30 mouse cellular contexts compared by ENCODE assay signal in the genomic region with DNA sequence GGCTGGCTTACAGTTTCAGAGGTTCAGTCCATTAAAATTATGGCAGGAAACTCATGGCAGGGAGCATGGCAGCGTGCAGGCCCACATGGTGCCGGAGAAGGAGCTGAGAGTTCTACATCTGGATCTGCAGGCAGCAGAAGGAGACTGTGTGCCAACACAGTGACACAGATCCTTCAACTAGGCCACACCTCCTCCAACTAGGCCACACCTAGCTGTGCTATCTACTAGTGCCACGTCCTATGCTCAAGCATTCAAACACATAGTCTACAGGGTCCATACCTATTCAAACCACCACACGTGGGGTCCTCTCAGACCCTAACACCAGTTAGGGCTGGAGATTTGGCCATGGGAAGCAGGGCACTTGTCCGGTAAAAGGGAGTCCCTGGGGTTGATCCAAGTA. TPM values are rescaled to one million over a fixed set of nuclear protein-coding genes. Genes with fewer than 3 reads are reported as not detected.
DNase-seq lines count a peak whose midpoint lies in the region; ATAC-seq and TF ChIP-seq lines count a peak whose summit lies in the region.
"Had no signal": no experiment of that assay in that cellular context is flagged by ENCODE, and none has a peak within 500 bp of the region (broad histone marks: within the 10 kb centered on the region; RNA-seq: fewer than 3 reads in every experiment).

No protein-coding gene starts in this region.

- no peaks in the 10 kb centered on the region; the same call in 1 of the 2 replicates for H3K9me3 ChIP-seq in liver, postnatal 0 days (ENCODE audit: low read length)
- no peaks in the 10 kb centered on the region for H3K9me3 ChIP-seq in liver, embryonic 12.5 days (replicated peaks)
- no peaks in the 10 kb centered on the region for H3K9me3 ChIP-seq in liver, embryonic 15.5 days (replicated peaks)
- H3K9me3 ChIP-seq in midbrain, embryonic 13.5 days: no peaks in the 10 kb centered on the region
- H3K9me3 ChIP-seq: embryonic facial prominence, embryonic 12.5 days; embryonic facial prominence, embryonic 15.5 days; hindbrain, embryonic 10.5 days; hindbrain, embryonic 13.5 days had no signal

- no peak for TF ChIP-seq CTCF in liver, postnatal 0 days (IDR thresholded peaks at IDR 0.05; ENCODE audit: low read depth)

- H3K27me3 ChIP-seq in liver, postnatal 0 days (ENCODE audit: insufficient read depth, low read length): no peaks in the 10 kb centered on the region
- H3K27me3 ChIP-seq in liver, embryonic 12.5 days (replicated peaks): 0 out of 2 replicates have a peak, but pooled peaks cover 7% of the 10 kb centered on the region
- no peaks in the 10 kb centered on the region for H3K27me3 ChIP-seq in liver, embryonic 15.5 days
- peaks cover 3% of the 10 kb centered on the region; the same call in 1 of the 2 replicates for H3K27me3 ChIP-seq in midbrain, embryonic 13.5 days
- H3K27me3 ChIP-seq: embryonic facial prominence, embryonic 12.5 days; embryonic facial prominence, embryonic 15.5 days had no signal

- no peak overlapping the region for H3K9ac ChIP-seq in liver, postnatal 0 days (replicated peaks)
- H3K9ac ChIP-seq in liver, embryonic 12.5 days: no peak overlapping the region
- H3K9ac ChIP-seq in liver, embryonic 15.5 days: no peak overlapping the region
- H3K9ac ChIP-seq in midbrain, embryonic 13.5 days (replicated peaks): no peak overlapping the region
- H3K9ac ChIP-seq: embryonic facial prominence, embryonic 12.5 days; embryonic facial prominence, embryonic 15.5 days; hindbrain, embryonic 13.5 days had no signal

- no peak overlapping the region for H3K27ac ChIP-seq in liver, postnatal 0 days (ENCODE audit: low read depth)
- no peak overlapping the region for H3K27ac ChIP-seq in liver, embryonic 12.5 days
- no peak overlapping the region for H3K27ac ChIP-seq in liver, embryonic 15.5 days (replicated peaks)
- H3K27ac ChIP-seq in midbrain, embryonic 13.5 days: no peak overlapping the region
- H3K27ac ChIP-seq: embryonic facial prominence, embryonic 12.5 days; embryonic facial prominence, embryonic 15.5 days; gastrocnemius, adult 2 months; hindbrain, embryonic 10.5 days; hindbrain, embryonic 13.5 days had no signal

- H3K36me3 ChIP-seq in liver, postnatal 0 days (replicated peaks; ENCODE audit: insufficient read depth, low read length): no peaks in the 10 kb centered on the region
- no peaks in the 10 kb centered on the region for H3K36me3 ChIP-seq in liver, embryonic 12.5 days
- H3K36me3 ChIP-seq in liver, embryonic 15.5 days (replicated peaks): no peaks in the 10 kb centered on the region
- H3K36me3 ChIP-seq in midbrain, embryonic 13.5 days: no peaks in the 10 kb centered on the region
- H3K36me3 ChIP-seq: embryonic facial prominence, embryonic 12.5 days; embryonic facial prominence, embryonic 15.5 days; hindbrain, embryonic 10.5 days; hindbrain, embryonic 13.5 days had no signal

- peak; percentile 17 for DNase-seq in liver
- DNase-seq in liver, postnatal 0 days: no peak
- no peak for DNase-seq in frontal cortex, postnatal 10 days (ENCODE audit: low spot score in 2 of 2)
- DNase-seq: adrenal gland, adult 8-10 months; adrenal gland, postnatal 36 days; cerebellum, adult 2 months; cerebellum, adult 9-11 months; cerebellum, postnatal 25 days; gastrocnemius, adult 2 months; gastrocnemius, postnatal 14 days; heart, adult 18-20 months; heart, postnatal 36 days had no signal

- 73% methylated on average over 5 of the region's 5 CpGs for WGBS in liver, postnatal 0 days (ENCODE audit: insufficient replicate concordance)
- 64% methylated on average over 5 of the region's 5 CpGs for WGBS in liver, embryonic 12.5 days (ENCODE audit: insufficient replicate concordance)
- WGBS in liver, embryonic 15.5 days (ENCODE audit: insufficient replicate concordance): 57% methylated on average over 5 of the region's 5 CpGs
- WGBS in midbrain, embryonic 13.5 days: 94% methylated on average over 5 of the region's 5 CpGs

- H3K4me2 ChIP-seq in liver, postnatal 0 days (ENCODE audit: low read depth, low read length): no peak overlapping the region
- H3K4me2 ChIP-seq in liver, embryonic 12.5 days: no peak overlapping the region
- no peak overlapping the region for H3K4me2 ChIP-seq in liver, embryonic 15.5 days
- H3K4me2 ChIP-seq in midbrain, embryonic 13.5 days (replicated peaks): no peak overlapping the region
- H3K4me2 ChIP-seq: embryonic facial prominence, embryonic 12.5 days; embryonic facial prominence, embryonic 15.5 days; hindbrain, embryonic 13.5 days had no signal

- no peak overlapping the region for H3K4me3 ChIP-seq in liver, postnatal 0 days (ENCODE audit: low read depth, low read length)
- no peak overlapping the region for H3K4me3 ChIP-seq in liver, embryonic 12.5 days
- H3K4me3 ChIP-seq in liver, embryonic 15.5 days (replicated peaks): no peak overlapping the region
- no peak overlapping the region for H3K4me3 ChIP-seq in midbrain, embryonic 13.5 days (replicated peaks)
- H3K4me3 ChIP-seq: embryonic facial prominence, embryonic 12.5 days; embryonic facial prominence, embryonic 15.5 days; gastrocnemius, adult 2 months; hindbrain, embryonic 10.5 days; hindbrain, embryonic 13.5 days had no signal

- no peaks in the 10 kb centered on the region for H3K4me1 ChIP-seq in liver, postnatal 0 days (ENCODE audit: insufficient read depth)
- H3K4me1 ChIP-seq in liver, embryonic 12.5 days: no peaks in the 10 kb centered on the region
- H3K4me1 ChIP-seq in liver, embryonic 15.5 days (replicated peaks): no peaks in the 10 kb centered on the region
- no peaks in the 10 kb centered on the region for H3K4me1 ChIP-seq in midbrain, embryonic 13.5 days (replicated peaks)
- H3K4me1 ChIP-seq: embryonic facial prominence, embryonic 12.5 days; embryonic facial prominence, embryonic 15.5 days; hindbrain, embryonic 10.5 days; hindbrain, embryonic 13.5 days had no signal

- no peak for TF ChIP-seq EP300 in liver, postnatal 0 days (IDR thresholded peaks at IDR 0.05; ENCODE audit: low read depth)

- ATAC-seq in liver, postnatal 0 days: no peak
- ATAC-seq in liver, embryonic 12.5 days: peak; percentile 89
- peak; percentile 42; the same call in 1 of the 2 replicates for ATAC-seq in liver, embryonic 15.5 days (ENCODE audit: insufficient read depth)
- 0 out of 2 replicates have a peak, but pooled peaks have one; percentile 44 for ATAC-seq in megakaryocyte-erythroid progenitor cell, adult 5-6 weeks (replicated peaks; ENCODE audit: low FRiP score, low TSS enrichment, poor library complexity, severe bottlenecking)
- no peak for ATAC-seq in inflammation-experienced regulatory T-cells, adult 6 months
- no peak for ATAC-seq in midbrain, embryonic 13.5 days
- ATAC-seq: activated CD4-positive, CD25-positive, alpha-beta regulatory T cell, adult 4 months; CD4-positive, CD25-positive, alpha-beta regulatory T cell, adult 4 months; forebrain, embryonic 14.5 days; hindbrain, embryonic 16.5 days had no signal

RNA-seq across cellular contexts. Expression of a gene that starts 27.6 kb away (rescaled TPM):
- polyA plus RNA-seq in liver, postnatal 0 days (2015; fragmentation: Nextera tagmentation; extraction: Ambion mirVana): not detected in 2 replicates
- polyA plus RNA-seq in liver, embryonic 12.5 days (2016; fragmentation: Nextera tagmentation; extraction: Ambion mirVana): not detected in 2 replicates
- not detected in 2 replicates for polyA plus RNA-seq in liver, embryonic 15.5 days (2015; fragmentation: Nextera tagmentation; extraction: Ambion mirVana)
- total RNA-seq in megakaryocyte-erythroid progenitor cell, adult 5-6 weeks (2014; fragmentation: Nextera tagmentation): not detected in 2 replicates
- not detected in 2 replicates for total RNA-seq in megakaryocyte-erythroid progenitor cell, adult 5-6 weeks (2017)
- under 1 TPM in 1 of 3 experiments, not detected in 2; 0.12 TPM for polyA plus RNA-seq in inflammation-experienced regulatory T-cells, adult 6 months (2017; shearing (Covaris generic))
- polyA plus RNA-seq in midbrain, embryonic 13.5 days (2015; fragmentation: Nextera tagmentation; extraction: Ambion mirVana): 15.6 and 21.9 TPM in 2 replicates
- total RNA-seq: adrenal gland, adult 8-10 months; adrenal gland, postnatal 36 days; common myeloid progenitor, adult 5-6 weeks; gastrocnemius, adult 2 months; gastrocnemius, postnatal 14 days; gastrocnemius, postnatal 4 days; heart, adult 18-20 months; heart, postnatal 36 days had no signal
- polyA plus RNA-seq: activated CD4-positive, CD25-positive, alpha-beta regulatory T cell, adult 4 months; C2C12; heart, embryonic 14.5 days; heart, postnatal 0 days had no signal

Comparison
In these comparisons a context has a peak if more than half of its experiments do, and no peak if none do; other contexts are left out.
1. ATAC-seq: peak in liver, embryonic 12.5 days (single experiment), liver, embryonic 15.5 days (single experiment) and megakaryocyte-erythroid progenitor cell, adult 5-6 weeks (single experiment); none in liver, postnatal 0 days (single experiment), inflammation-experienced regulatory T-cells, adult 6 months (single experiment) and midbrain, embryonic 13.5 days (single experiment).
2. RNA of a gene that starts 27.6 kb away (polyA plus RNA-seq): 15.6 to 21.9 TPM in midbrain, embryonic 13.5 days; not detected in liver, postnatal 0 days, not detected in liver, embryonic 12.5 days, not detected in liver, embryonic 15.5 days and 0.12 TPM in inflammation-experienced regulatory T-cells, adult 6 months; every median in the first group is over 10 times any median in the second.